Mouse (Mus musculus) ES-E14 (cell line): Measurements from ENCODE around the gene Ano10.

Experiments used
- CHD2 ChIP-seq: IDR thresholded peaks from 2 replicates; pipeline ENCODE4 v1.6.1; 2014; ENCODE audit warnings: mild to moderate bottlenecking, low read depth, low read length, inconsistent platforms
- HCFC1 ChIP-seq: IDR thresholded peaks from 2 replicates; pipeline ENCODE4 v1.6.1; 2012; ENCODE audit warnings: low read length, inconsistent platforms, borderline replicate concordance; ENCODE audit not compliant: insufficient read depth
- MAFK ChIP-seq: IDR thresholded peaks from 2 replicates; pipeline ENCODE4 v1.6.1; 2014; ENCODE audit warnings: mild to moderate bottlenecking, low read depth, low read length, inconsistent platforms; ENCODE audit not compliant: insufficient read depth
- ZC3H11A ChIP-seq: IDR thresholded peaks from 2 replicates; pipeline ENCODE4 v1.6.1; 2012; ENCODE audit warnings: low read depth, mild to moderate bottlenecking, inconsistent platforms, low read length, borderline replicate concordance
- ZNF384 ChIP-seq: IDR thresholded peaks from 2 replicates; pipeline ENCODE4 v1.6.1; 2012; ENCODE audit warnings: low read depth, low read length, inconsistent platforms

DNA sequence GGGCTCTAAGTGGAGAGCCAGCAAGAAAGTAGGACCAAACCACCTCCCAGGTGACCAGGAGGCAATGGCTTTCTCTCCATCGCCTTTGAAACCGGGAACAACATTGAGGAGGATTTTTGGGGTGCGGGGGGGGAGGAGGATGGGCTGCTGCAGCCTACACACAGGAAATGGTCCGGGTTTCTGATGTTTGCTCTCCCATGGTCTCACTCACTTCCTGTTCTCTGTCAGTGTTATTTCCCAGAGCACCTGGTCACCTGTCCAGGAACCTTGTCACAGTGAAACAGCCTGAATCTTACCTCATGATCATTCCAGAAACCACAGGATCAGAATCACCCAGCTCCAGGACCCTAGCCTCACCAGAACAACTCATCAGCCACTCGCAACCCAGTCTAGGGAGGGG, 100.4 kb downstream of the Ano10 start:
- TF ChIP-seq MAFK (no peak), HCFC1 (no peak), ZC3H11A (no peak), CHD2 (no peak), ZNF384 (no peak)
